Mouse (Mus musculus) hindbrain, embryonic 15.5 days (tissue): ENCODE results near the gene Katna1. TPM values are rescaled to one million over a fixed set of nuclear protein-coding genes. Genes with fewer than 3 reads are reported as not detected.
A peak's percentile ranks its signal among the peaks of the same experiment; 100 is the strongest.

Source experiments
- ATAC-seq: fragments of 200-750 bp; cut with Nextera tagmentation; 2 replicates; pipeline ENCODE4 v1.8.0; 2017; ENCODE audit warnings: low read depth, moderate number of reproducible peaks, moderate TSS enrichment; ENCODE audit not compliant: low FRiP score
- H3K27ac ChIP-seq: fragments of 300-500 bp; sonication (generic); replicated peaks from 2 replicates; pipeline ENCODE4 v1.5.1; 2015; ENCODE audit warnings: mild to moderate bottlenecking, inconsistent platforms
- H3K27me3 ChIP-seq: fragments of 300-500 bp; sonication (generic); 2 replicates; pipeline ENCODE4 v1.6.1; 2015; ENCODE audit warnings: control low read depth, inconsistent platforms
- H3K36me3 ChIP-seq: fragments of 300-500 bp; sonication (generic); 2 replicates; pipeline ENCODE4 v1.6.1; 2015; ENCODE audit warnings: control low read depth, inconsistent platforms
- H3K4me1 ChIP-seq: fragments of 300-500 bp; sonication (generic); replicated peaks from 2 replicates; pipeline ENCODE4 v1.6.1; 2015; ENCODE audit warnings: control low read depth, inconsistent platforms
- H3K4me2 ChIP-seq: fragments of 300-500 bp; sonication (generic); 2 replicates; pipeline ENCODE4 v1.6.1; 2015; ENCODE audit warnings: moderate library complexity, mild to moderate bottlenecking, inconsistent platforms
- H3K4me3 ChIP-seq: fragments of 300-500 bp; sonication (generic); 2 replicates; pipeline ENCODE4 v1.5.1; 2015; ENCODE audit warnings: mild to moderate bottlenecking, inconsistent platforms
- H3K9ac ChIP-seq: fragments of 300-500 bp; sonication (generic); 2 replicates; pipeline ENCODE4 v1.6.1; 2015; ENCODE audit warnings: inconsistent platforms
- H3K9me3 ChIP-seq: fragments of 300-500 bp; sonication (generic); 2 replicates; pipeline ENCODE4 v1.6.1; 2016; ENCODE audit warnings: control low read depth, inconsistent platforms
- WGBS: fragments of 180-500 bp; shearing (Covaris S2); methylation state at CpG from one replicate; pipeline ENCODE4 v1.1.7; 2015; 5-methylcytosine and 5-hydroxymethylcytosine counted together
- polyA plus RNA-seq: library from polyadenylated mRNA; unstranded; fragments of >200 nt; fragmentation: Nextera tagmentation; extraction: Ambion mirVana; gene quantifications from 2 replicates; pipeline ENCODE4 v1.2.1, GENCODE M21; 2015

The Katna1 gene
- polyA plus RNA-seq, 1 experiment from 2014 or later, result 27.6 TPM

DNA sequence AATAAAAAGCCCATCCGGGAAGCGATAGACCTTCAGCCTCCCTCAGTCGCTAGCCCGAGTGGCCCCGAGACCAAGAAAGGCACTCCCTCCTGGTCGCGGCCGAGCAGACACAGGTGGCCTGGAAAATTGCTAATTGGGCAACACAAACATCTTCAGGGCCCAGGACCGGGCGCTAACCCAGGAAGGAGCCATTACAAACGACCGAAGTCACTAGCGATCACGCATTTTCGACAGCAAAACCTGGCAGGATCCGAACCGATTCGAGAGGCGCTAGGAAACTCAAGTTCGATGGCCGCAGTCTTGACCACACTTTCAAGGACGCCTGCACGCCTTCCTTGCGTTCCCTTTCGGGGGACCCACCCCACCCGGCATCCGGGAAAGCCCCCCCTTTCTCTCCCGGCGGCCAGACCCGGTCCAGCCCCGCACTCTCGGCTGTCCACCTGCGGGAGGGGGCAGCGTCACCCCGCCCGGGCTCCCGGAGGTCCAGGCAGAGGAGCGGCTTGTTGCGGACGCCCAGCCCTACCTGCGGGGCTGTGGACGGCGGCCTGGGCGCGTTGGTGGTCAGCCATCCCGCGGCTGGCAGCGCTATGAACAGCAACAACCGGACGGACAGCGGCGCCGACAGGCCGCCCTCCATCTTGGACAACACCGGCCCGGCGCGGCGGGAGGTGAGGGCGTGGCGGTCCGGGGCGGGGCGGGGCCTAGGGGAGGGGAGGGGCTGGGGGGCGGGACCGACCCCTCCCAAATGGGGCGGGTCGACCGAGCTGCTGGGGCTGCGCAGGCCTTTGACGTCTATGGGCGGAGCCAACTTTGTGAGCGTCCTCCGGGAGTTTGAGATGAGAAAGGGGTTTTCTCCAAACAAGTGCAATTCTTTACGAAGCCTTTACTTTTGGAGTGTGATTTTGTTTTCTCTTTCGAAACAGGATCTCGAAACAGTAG, 54.7 kb downstream of the Katna1 start:
- H3K27me3 ChIP-seq, result no peaks in the 10 kb centered on the region
- peak; percentile 91 for ATAC-seq
- H3K4me3 ChIP-seq, result peak overlapping the region; percentile 84
- peak overlapping the region; percentile 80 for H3K27ac ChIP-seq
- H3K9me3 ChIP-seq, result no peaks in the 10 kb centered on the region
- peak overlapping the region; percentile 75 for H3K9ac ChIP-seq
- WGBS, result under 1% methylated on average over 59 of the region's 77 CpGs
- peaks cover 28% of the 10 kb centered on the region; the same call in 1 of the 2 replicates for H3K4me1 ChIP-seq
- H3K4me2 ChIP-seq, result peak overlapping the region; percentile 80
- H3K36me3 ChIP-seq, result no peaks in the 10 kb centered on the region

DNA sequence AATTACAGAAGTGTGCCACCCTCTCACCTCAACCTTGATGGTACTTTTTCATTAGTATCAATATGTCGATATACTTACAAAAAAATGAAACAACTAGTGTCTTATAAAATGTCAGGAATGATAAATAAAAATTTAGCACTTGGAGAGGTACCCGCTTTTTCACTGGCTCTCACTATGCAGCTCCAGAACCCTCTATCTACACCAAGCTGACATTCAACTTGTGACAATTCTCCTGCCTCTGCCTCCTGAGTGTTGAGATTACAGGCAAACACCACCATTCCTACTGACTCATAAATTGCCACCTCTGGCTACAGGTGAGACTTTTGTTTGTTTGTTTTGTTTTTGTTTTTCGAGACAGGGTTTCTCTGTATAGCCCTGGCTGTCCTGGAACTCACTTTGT, 55.4 kb downstream of the Katna1 start:
- peak overlapping the region; percentile 75; the same call in 1 of the 2 replicates for H3K9ac ChIP-seq
- H3K4me2 ChIP-seq, result peak overlapping the region; percentile 80
- no peaks in the 10 kb centered on the region for H3K9me3 ChIP-seq
- WGBS, result 60% methylated on average over 3 of the region's 3 CpGs
- H3K36me3 ChIP-seq, result no peaks in the 10 kb centered on the region
- peak overlapping the region; percentile 84 for H3K4me3 ChIP-seq
- ATAC-seq, result peak; percentile 31
- H3K27ac ChIP-seq, result no peak overlapping the region
- H3K4me1 ChIP-seq, result peaks cover 28% of the 10 kb centered on the region; the same call in 1 of the 2 replicates
- H3K27me3 ChIP-seq, result no peaks in the 10 kb centered on the region

DNA sequence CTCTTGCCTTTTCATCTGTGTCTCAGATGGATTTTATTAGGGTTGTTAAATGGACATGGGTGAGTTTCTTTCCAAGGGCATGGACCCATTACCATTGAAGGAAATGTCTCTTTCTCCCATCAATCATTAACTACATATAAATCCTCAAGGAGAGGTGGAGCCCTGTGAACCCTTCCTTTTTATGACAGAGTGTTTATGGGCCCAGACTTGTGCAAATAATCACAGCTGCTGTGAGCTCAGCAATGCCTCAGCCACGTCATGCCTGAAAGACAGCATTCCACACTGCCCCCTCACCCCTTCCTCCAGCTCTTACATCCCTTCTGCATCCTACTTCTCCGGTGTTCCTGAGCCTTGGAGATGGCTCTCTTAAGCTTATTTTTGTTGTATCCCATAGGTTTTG, 61.5 kb downstream of the Katna1 start:
- Histone ChIP-seq H3K4me2 (no peak overlapping the region), H3K27ac (no peak overlapping the region), H3K9ac (no peak overlapping the region), H3K27me3 (no peaks in the 10 kb centered on the region), H3K9me3 (no peaks in the 10 kb centered on the region), H3K4me1 (peaks cover 11% of the 10 kb centered on the region), H3K4me3 (no peak overlapping the region), H3K36me3 (0 out of 2 replicates have a peak, but pooled peaks cover 7% of the 10 kb centered on the region)
- ATAC-seq, result no peak
- WGBS, result 48% methylated on average over 2 of the region's 2 CpGs

DNA sequence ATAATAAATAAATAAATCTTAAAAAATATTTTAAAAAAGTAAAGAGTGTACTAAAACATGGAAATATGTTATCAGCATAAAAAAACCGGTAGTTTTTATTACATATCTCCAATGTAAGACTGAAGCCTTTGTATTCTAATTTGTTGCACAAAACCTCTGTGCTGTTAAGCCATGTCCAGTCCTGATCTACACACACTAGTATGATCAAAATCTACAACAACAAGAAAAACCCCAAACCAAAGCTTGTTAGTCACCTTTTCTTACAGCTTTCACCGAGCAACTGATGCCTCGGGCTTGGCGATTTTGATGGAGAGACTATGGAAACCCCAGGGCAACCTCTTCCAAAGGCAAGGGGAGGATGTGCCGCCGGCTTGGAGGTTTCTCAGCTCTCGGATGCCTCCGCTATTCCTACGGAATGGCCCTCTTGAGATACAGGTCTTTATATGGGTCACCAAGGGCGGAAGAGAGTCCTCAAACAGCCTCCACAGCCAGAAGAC, 66.5 kb downstream of the Katna1 start:
- Histone ChIP-seq H3K9ac (peak overlapping the region; percentile 83), H3K36me3 (peaks cover 18% of the 10 kb centered on the region), H3K27me3 (no peaks in the 10 kb centered on the region), H3K4me2 (peak overlapping the region; percentile 85), H3K4me1 (peaks cover 28% of the 10 kb centered on the region), H3K9me3 (no peaks in the 10 kb centered on the region), H3K4me3 (peak overlapping the region; percentile 70), H3K27ac (peak overlapping the region; percentile 81)
- ATAC-seq, result peak; percentile 70
- WGBS, result under 1% methylated on average over 10 of the region's 10 CpGs

DNA sequence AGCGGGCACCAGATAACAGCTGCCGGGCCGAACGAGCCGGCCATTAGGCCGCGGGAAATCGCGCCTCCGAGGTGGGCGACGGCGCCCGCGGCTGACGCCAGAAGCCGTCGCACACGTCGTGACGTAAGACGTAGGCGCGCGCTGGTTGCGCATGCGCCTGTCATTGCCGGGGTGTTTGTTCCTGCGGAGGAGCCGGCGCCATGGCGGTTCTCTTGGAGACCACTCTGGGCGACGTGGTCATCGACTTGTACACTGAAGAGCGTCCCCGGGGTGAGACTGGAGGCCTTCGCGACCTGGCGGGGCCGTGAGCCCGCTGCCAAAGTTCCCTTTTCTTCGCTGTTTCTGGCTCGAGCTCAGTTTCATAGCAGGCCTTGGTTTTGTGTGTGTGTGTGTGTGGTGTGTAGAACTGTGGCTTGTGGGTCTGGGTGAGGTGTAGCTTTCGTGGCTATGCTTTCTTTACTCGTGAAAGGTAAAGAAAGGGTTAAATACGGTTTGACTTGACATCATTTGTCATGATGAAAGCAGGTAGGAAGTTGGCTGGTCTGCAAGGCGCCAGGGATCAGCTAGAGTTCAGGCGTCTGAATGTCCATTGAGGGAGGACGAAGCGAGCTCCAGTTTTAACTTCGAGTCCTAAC, 67.1 kb downstream of the Katna1 start, which contains the start of the genes Ginm1 and Ppil4:
TSS of gene Ginm1 (minus strand) at position 74 of the 635 bp plus-strand sequence.
TSS of gene Ppil4 (plus strand) at position 141 of the 635 bp plus-strand sequence.
- Histone ChIP-seq H3K4me2 (peak within 1 kb of the TSS; percentile 85), H3K4me3 (peak within 1 kb of the TSS; percentile 70)
- under 1% methylated on average over 52 of the region's 52 CpGs for WGBS

DNA sequence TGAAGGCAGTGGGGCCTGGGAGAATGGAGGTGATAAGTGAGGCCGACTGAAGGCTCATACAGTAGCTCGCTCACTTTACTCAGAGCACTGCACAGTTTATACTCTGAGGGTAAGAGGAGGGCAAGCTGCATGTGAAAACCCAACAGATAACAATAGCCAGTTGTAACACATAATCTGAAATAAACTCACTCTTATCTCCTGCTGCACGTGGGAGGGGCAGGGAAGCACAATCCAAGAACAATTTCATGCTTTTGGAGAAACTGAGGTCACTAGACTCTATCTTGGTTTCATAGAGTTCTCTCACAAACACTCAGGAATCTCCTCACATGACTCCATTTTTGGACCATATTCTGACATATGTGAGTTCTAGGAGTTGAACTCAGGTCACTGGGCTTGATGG, 75.5 kb downstream of the Katna1 start:
- no peak for ATAC-seq
- Histone ChIP-seq H3K4me3 (no peak overlapping the region), H3K9ac (no peak overlapping the region), H3K27ac (no peak overlapping the region), H3K4me1 (no peaks in the 10 kb centered on the region), H3K9me3 (no peaks in the 10 kb centered on the region), H3K4me2 (no peak overlapping the region), H3K36me3 (peaks cover 78% of the 10 kb centered on the region), H3K27me3 (no peaks in the 10 kb centered on the region)
- 96% methylated on average over 3 of the region's 3 CpGs for WGBS

More for the DNA sequence above, 67.1 kb downstream of the Katna1 start, which contains the start of the genes Ginm1 and Ppil4:
- no peaks in the 10 kb centered on the region for H3K9me3 ChIP-seq
- ATAC-seq, result peak; percentile 95
- peak within 1 kb of the TSS; percentile 81 for H3K27ac ChIP-seq
- H3K4me1 ChIP-seq, result peaks cover 28% of the 10 kb centered on the region
- H3K27me3 ChIP-seq, result no peaks in the 10 kb centered on the region
- H3K36me3 ChIP-seq, result peaks cover 23% of the 10 kb centered on the region
- H3K9ac ChIP-seq, result peak within 1 kb of the TSS; percentile 83

DNA sequence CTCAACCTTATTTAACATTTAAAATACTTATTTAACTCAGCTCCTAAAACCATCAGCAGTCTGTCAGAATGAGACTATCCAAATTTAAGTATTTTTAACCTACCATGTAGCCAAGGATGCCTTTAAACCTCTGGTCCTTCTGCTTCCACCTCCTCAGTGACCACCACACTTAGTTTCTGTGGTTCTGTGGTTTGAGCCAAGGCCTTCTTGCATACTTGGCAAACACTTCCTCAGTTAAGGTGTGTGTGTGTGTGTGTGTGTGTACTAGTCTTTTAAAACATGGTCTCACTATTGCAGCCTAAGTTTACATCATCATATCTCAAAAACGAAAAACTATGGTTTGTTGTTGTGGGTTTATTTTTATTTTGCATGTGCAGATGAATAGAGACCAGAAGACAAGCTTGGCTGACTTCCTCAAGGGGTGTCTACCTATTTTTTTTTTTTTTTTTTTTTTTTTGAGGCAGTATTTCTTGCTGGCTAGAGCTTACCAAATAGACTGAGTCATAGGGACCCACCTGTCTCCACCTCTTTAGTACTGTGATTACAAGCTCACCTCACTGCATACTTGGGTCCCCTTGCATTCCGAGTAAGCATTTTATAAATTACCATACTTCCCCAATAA, 76.8 kb downstream of the Katna1 start:
- H3K4me3 ChIP-seq, result no peak overlapping the region
- no peak overlapping the region for H3K9ac ChIP-seq
- no peaks in the 10 kb centered on the region for H3K27me3 ChIP-seq
- H3K4me2 ChIP-seq, result no peak overlapping the region
- H3K27ac ChIP-seq, result no peak overlapping the region
- no peaks in the 10 kb centered on the region for H3K9me3 ChIP-seq
- H3K36me3 ChIP-seq, result peaks cover 71% of the 10 kb centered on the region
- H3K4me1 ChIP-seq, result no peaks in the 10 kb centered on the region
- WGBS, result 93% methylated on average over 2 of the region's 2 CpGs
- no peak for ATAC-seq

DNA sequence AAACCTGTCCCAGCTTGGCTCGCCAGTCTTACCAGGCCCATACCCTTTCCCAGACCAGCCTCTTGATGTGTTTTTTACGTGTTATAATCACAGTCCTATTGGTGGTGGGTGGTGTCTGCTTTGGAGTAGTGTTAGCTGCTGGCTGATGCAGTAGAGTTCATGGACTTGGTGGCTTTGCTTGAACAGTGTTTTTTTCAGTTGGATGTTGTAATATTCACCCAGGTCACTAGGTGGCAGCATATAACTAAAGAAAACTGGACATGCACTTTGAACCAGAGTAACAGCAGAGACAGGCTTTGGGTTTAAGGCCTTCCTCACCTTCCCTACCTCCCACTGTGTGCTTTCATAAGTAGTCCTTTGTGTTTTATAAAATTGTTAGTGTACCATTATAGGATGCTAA, 84.1 kb downstream of the Katna1 start:
- WGBS, result 35% methylated on average over 2 of the region's 2 CpGs
- Histone ChIP-seq H3K9ac (no peak overlapping the region), H3K9me3 (no peaks in the 10 kb centered on the region), H3K27ac (no peak overlapping the region), H3K4me1 (no peaks in the 10 kb centered on the region), H3K36me3 (peaks cover 50% of the 10 kb centered on the region), H3K27me3 (no peaks in the 10 kb centered on the region), H3K4me3 (no peak overlapping the region), H3K4me2 (no peak overlapping the region)
- ATAC-seq, result 0 out of 2 replicates have a peak, but pooled peaks have one; percentile 48

Other genes starting within 250 kb of the Katna1 start
- gene Lrp11, start 136.2 kb upstream of the Katna1 start, polyA plus RNA-seq, result 42.9 and 48.5 TPM in 2 replicates
- 31.1 and 32.0 TPM in 2 replicates for gene Nup43, start 58.5 kb upstream of the Katna1 start, polyA plus RNA-seq
- gene Pcmt1, start 44.9 kb upstream of the Katna1 start, polyA plus RNA-seq, result 172 and 174 TPM in 2 replicates
- 8.9 and 9.5 TPM in 2 replicates for gene Lats1, start 44.8 kb upstream of the Katna1 start, polyA plus RNA-seq
- 49.3 and 51.2 TPM in 2 replicates for gene Ginm1, start 66.8 kb downstream of the Katna1 start, polyA plus RNA-seq
- 44.6 and 45.4 TPM in 2 replicates for gene Ppil4, start 66.9 kb downstream of the Katna1 start, polyA plus RNA-seq
- 0.21 and 0.22 TPM in 2 replicates for gene Zc3h12d, start 106.5 kb downstream of the Katna1 start, polyA plus RNA-seq
- gene Tab2, start 230.2 kb downstream of the Katna1 start, polyA plus RNA-seq, result 12.2 and 13.8 TPM in 2 replicates